Mouse (Mus musculus): Measurements from ENCODE around the gene Olfr1008.
"Not testable (repeated sequence)": the region's sequence is repeated elsewhere in the genome, so short reads cannot be mapped to it uniquely, and the experiment has no call there.

Gene Olfr1008

GRCm38 (mm10) chr2:85689131-85689530 is at the start of gene Olfr1008:
Gene Olfr1008 (plus strand): TSS chr2:85689431.
- no peak for DNase-seq (ENCODE audit: low spot score in 2 of 2)

- no peak for DNase-seq (ENCODE audit: low spot score in 2 of 2)
Measured at GRCm38 (mm10) chr2:85650604-85651003, 38.6 kb upstream of the Olfr1008 start, which contains the start of gene Olfr1002. Gene Olfr1002 (minus strand): TSS chr2:85650704.

- not testable (repeated sequence) for DNase-seq (ENCODE audit: low spot score in 2 of 2)
Measured at GRCm38 (mm10) chr2:85664355-85664754, 24.9 kb upstream of the Olfr1008 start, which contains the start of gene Olfr154. Gene Olfr154 (minus strand): TSS chr2:85664455.

GRCm38 (mm10) chr2:85678667-85679066 is 10.6 kb upstream of the Olfr1008 start, which contains the start of gene Olfr1006:
Gene Olfr1006 (minus strand): TSS chr2:85678767.
- no peak for DNase-seq (ENCODE audit: low spot score in 2 of 2)

- DNase-seq (ENCODE audit: low spot score in 2 of 2) = not testable (repeated sequence)
Measured at GRCm38 (mm10) chr2:85710680-85711079, 21.4 kb downstream of the Olfr1008 start.

- DNase-seq (ENCODE audit: low spot score in 2 of 2) = no peak
Measured at GRCm38 (mm10) chr2:85711159-85711558, 21.9 kb downstream of the Olfr1008 start.

GRCm38 (mm10) chr2:85715119-85715518 is 25.9 kb downstream of the Olfr1008 start, which contains the start of gene Olfr1009:
Gene Olfr1009 (plus strand): TSS chr2:85715419.
- no peak for DNase-seq (ENCODE audit: low spot score in 2 of 2)

GRCm38 (mm10) chr2:85725793-85726192 is 36.6 kb downstream of the Olfr1008 start:
- DNase-seq (ENCODE audit: low spot score in 2 of 2) = peak in 1 of 2 experiments; percentile 8

All from cerebellum, postnatal 4 days (tissue).